Mouse (Mus musculus): ENCODE data around the gene Glis1.

Gene Glis1

GRCm38 (mm10) chr4:107434356-107435237, at the start of gene Glis1:
Glis1 (plus strand) TSS chr4:107434591.
- DNase-seq (ENCODE audit: low read depth, low spot score), result peak; percentile 87

GRCm38 (mm10) chr4:107387038-107387437, 47.4 kb upstream of the Glis1 start:
- no peak for DNase-seq (ENCODE audit: low read depth, low spot score)

- DNase-seq (ENCODE audit: low read depth, low spot score), result no peak
These were observed 46.9 kb upstream of the Glis1 start for GRCm38 (mm10) chr4:107387465-107387864.

GRCm38 (mm10) chr4:107388291-107388690, 46.1 kb upstream of the Glis1 start:
- no peak for DNase-seq (ENCODE audit: low read depth, low spot score)

GRCm38 (mm10) chr4:107389345-107389744, 45.0 kb upstream of the Glis1 start:
- DNase-seq (ENCODE audit: low read depth, low spot score), result no peak

- DNase-seq (ENCODE audit: low read depth, low spot score), result no peak
These were observed 40.6 kb upstream of the Glis1 start for GRCm38 (mm10) chr4:107393771-107394170.

- no peak for DNase-seq (ENCODE audit: low read depth, low spot score)
These were observed 14.2 kb upstream of the Glis1 start for GRCm38 (mm10) chr4:107420202-107420601.

- DNase-seq (ENCODE audit: low read depth, low spot score), result no peak
These were observed 12.7 kb upstream of the Glis1 start for GRCm38 (mm10) chr4:107421711-107422110.

GRCm38 (mm10) chr4:107422176-107422575, 12.2 kb upstream of the Glis1 start:
- peak; percentile 13 for DNase-seq (ENCODE audit: low read depth, low spot score)

- DNase-seq (ENCODE audit: low read depth, low spot score), result peak; percentile 20
These were observed 8.8 kb upstream of the Glis1 start for GRCm38 (mm10) chr4:107425616-107426015.

GRCm38 (mm10) chr4:107426631-107427030, 7.8 kb upstream of the Glis1 start:
- DNase-seq (ENCODE audit: low read depth, low spot score), result no peak

- no peak for DNase-seq (ENCODE audit: low read depth, low spot score)
These were observed 1.7 kb upstream of the Glis1 start for GRCm38 (mm10) chr4:107432717-107433116.

- no peak for DNase-seq (ENCODE audit: low read depth, low spot score)
These were observed 414 bp upstream of the Glis1 start for GRCm38 (mm10) chr4:107433998-107434355.

- DNase-seq (ENCODE audit: low read depth, low spot score), result peak; percentile 36
These were observed 1.0 kb downstream of the Glis1 start for GRCm38 (mm10) chr4:107435238-107435946.

- no peak for DNase-seq (ENCODE audit: low read depth, low spot score)
These were observed 2.1 kb downstream of the Glis1 start for GRCm38 (mm10) chr4:107436476-107436875.

GRCm38 (mm10) chr4:107438741-107439140, 4.3 kb downstream of the Glis1 start:
- no peak for DNase-seq (ENCODE audit: low read depth, low spot score)

- DNase-seq (ENCODE audit: low read depth, low spot score), result no peak
These were observed 5.9 kb downstream of the Glis1 start for GRCm38 (mm10) chr4:107440306-107440705.

GRCm38 (mm10) chr4:107442288-107442687, 7.9 kb downstream of the Glis1 start:
- DNase-seq (ENCODE audit: low read depth, low spot score), result no peak

GRCm38 (mm10) chr4:107442891-107443483, 8.6 kb downstream of the Glis1 start:
- no peak for DNase-seq (ENCODE audit: low read depth, low spot score)

GRCm38 (mm10) chr4:107443621-107444020, 9.2 kb downstream of the Glis1 start:
- DNase-seq (ENCODE audit: low read depth, low spot score), result no peak

GRCm38 (mm10) chr4:107448481-107448880, 14.1 kb downstream of the Glis1 start:
- DNase-seq (ENCODE audit: low read depth, low spot score), result peak; percentile 24

- no peak for DNase-seq (ENCODE audit: low read depth, low spot score)
These were observed 15.1 kb downstream of the Glis1 start for GRCm38 (mm10) chr4:107449519-107449918.
